Comparison of ENCODE assay signal across 8 mouse cellular contexts in the genomic region with DNA sequence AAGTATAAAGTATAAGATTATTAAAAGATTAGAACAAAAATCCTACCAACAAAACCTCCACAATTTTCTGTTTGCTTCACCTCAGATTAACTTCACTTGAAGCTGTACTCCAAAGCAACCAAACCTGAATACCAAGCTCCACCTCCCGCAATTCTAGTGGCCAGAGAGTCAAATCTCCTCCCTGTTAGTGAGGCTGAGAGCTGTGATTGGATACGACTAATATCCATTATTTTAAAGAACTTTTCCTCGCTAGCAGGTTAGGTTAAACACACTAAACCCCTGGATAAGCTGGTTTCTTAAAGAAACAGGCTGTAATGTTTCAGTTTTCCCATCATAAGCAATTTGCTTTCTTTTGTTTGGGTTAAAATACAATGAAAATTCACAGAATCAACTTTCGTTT. TPM values are rescaled to one million over a fixed set of nuclear protein-coding genes. Genes with fewer than 3 reads are reported as not detected.
DNase-seq lines count a peak whose midpoint lies in the region; ATAC-seq lines count a peak whose summit lies in the region.

No protein-coding gene starts in this region.

- H3K4me2 ChIP-seq in hindbrain, embryonic 15.5 days = peak overlapping the region; percentile 54

- H3K4me3 ChIP-seq in hindbrain, embryonic 15.5 days = peak overlapping the region; percentile 52

- WGBS in hindbrain, embryonic 15.5 days = 4% methylated on average over 4 of the region's 4 CpGs

- peak; percentile 98 for ATAC-seq in activated CD4-positive, CD25-positive, alpha-beta regulatory T cell, adult 4 months
- ATAC-seq in common myeloid progenitor, adult 5-6 weeks (replicated peaks; ENCODE audit: low read depth, poor library complexity, severe bottlenecking) = peak; percentile 99
- peak; percentile 98 for ATAC-seq in hindbrain, embryonic 15.5 days (ENCODE audit: low FRiP score, low read depth)

- H3K4me1 ChIP-seq in hindbrain, embryonic 15.5 days (replicated peaks) = peaks cover 17% of the 10 kb centered on the region

- DNase-seq in frontal cortex, postnatal 36 days (ENCODE audit: low spot score in 2 of 2) = peak; percentile 50 to 84
- peak; percentile 50 to 61 for DNase-seq in layer of hippocampus, postnatal 36 days
- peak; percentile 91 for DNase-seq in lung, postnatal 25 days (ENCODE audit: low spot score)
- DNase-seq in retina, postnatal 7 days (ENCODE audit: low read depth, low spot score) = peak; percentile 76
- DNase-seq in yolk sac, embryonic 10.5 days (ENCODE audit: low spot score) = peak; percentile 67

- no peaks in the 10 kb centered on the region for H3K27me3 ChIP-seq in hindbrain, embryonic 15.5 days

- no peaks in the 10 kb centered on the region for H3K9me3 ChIP-seq in hindbrain, embryonic 15.5 days

- H3K36me3 ChIP-seq in hindbrain, embryonic 15.5 days = no peaks in the 10 kb centered on the region

- H3K27ac ChIP-seq in hindbrain, embryonic 15.5 days (replicated peaks) = no peak overlapping the region

- peak overlapping the region; percentile 49 for H3K9ac ChIP-seq in hindbrain, embryonic 15.5 days

RNA-seq across cellular contexts. Expression of a gene that starts 10.5 kb away (rescaled TPM):
- 100 to 1,000 TPM; 161 to 172 TPM for polyA plus RNA-seq in activated CD4-positive, CD25-positive, alpha-beta regulatory T cell, adult 4 months (2017; shearing (Covaris generic))
- 80.8 and 84.3 TPM in 2 replicates for total RNA-seq in common myeloid progenitor, adult 5-6 weeks (2017)
- 181 and 183 TPM in 2 replicates for polyA plus RNA-seq in hindbrain, embryonic 15.5 days (2015; fragmentation: Nextera tagmentation; extraction: Ambion mirVana)
- total RNA-seq in layer of hippocampus, postnatal 36 days (2021) = 10 to 100 TPM; 74.9 to 75.7 TPM
